14 mouse cellular contexts compared by ENCODE assay signal in genomic region chr14:102843700-102844099, GRCm38 (mm10).
"Had no signal": no experiment of that assay in that cellular context is flagged by ENCODE, and none has a peak within 500 bp of the region (broad histone marks: within the 10 kb centered on the region; RNA-seq: fewer than 3 reads in every experiment).

No protein-coding gene starts in this region.

- DNase-seq: kidney, adult 11 months; kidney, adult 9 months; kidney, postnatal 14 days; kidney, postnatal 4 days; left cerebral cortex, postnatal 4 days; liver, postnatal 0 days; lung, embryonic 14.5 days; midbrain, embryonic 14.5 days; retina, postnatal 1 day; right cerebral cortex, postnatal 25 days; spleen, adult 18-20 months; thymus, adult 18-20 months; thymus, postnatal 36 days had no signal

- ATAC-seq: liver, postnatal 0 days; lung, postnatal 0 days had no signal
